Mouse (Mus musculus) intestine, embryonic 16.5 days (tissue): ENCODE data around the gene Ino80b. TPM values are rescaled to one million over a fixed set of nuclear protein-coding genes. Genes with fewer than 3 reads are reported as not detected.

Experiments
- ATAC-seq: fragments of 200-750 bp; cut with Nextera tagmentation; 2 replicates; pipeline ENCODE4 v1.8.0; 2017; ENCODE audit warnings: moderate TSS enrichment, moderate library complexity
- H3K27ac ChIP-seq: fragments of 300-500 bp; sonication (generic); 2 replicates; pipeline ENCODE4 v1.5.1; 2014; ENCODE audit warnings: mild to moderate bottlenecking, low read length
- H3K27me3 ChIP-seq: fragments of 300-500 bp; sonication (generic); replicated peaks from 2 replicates; pipeline ENCODE4 v1.6.1; 2014; ENCODE audit warnings: low read length, control low read depth, mixed read lengths; ENCODE audit not compliant: control insufficient read depth, insufficient read depth
- H3K36me3 ChIP-seq: fragments of 300-500 bp; sonication (generic); 2 replicates; pipeline ENCODE4 v1.6.1; 2014; ENCODE audit warnings: low read length, control low read depth; ENCODE audit not compliant: control insufficient read depth, insufficient read depth
- H3K4me1 ChIP-seq: fragments of 300-500 bp; sonication (generic); 2 replicates; pipeline ENCODE4 v1.6.1; 2014; ENCODE audit warnings: low read length, control low read depth, mixed read lengths; ENCODE audit not compliant: control insufficient read depth, insufficient read depth
- H3K4me2 ChIP-seq: fragments of 300-500 bp; sonication (generic); 2 replicates; pipeline ENCODE4 v1.6.1; 2014; ENCODE audit warnings: low read depth, low read length, control low read depth
- H3K4me3 ChIP-seq: fragments of 300-500 bp; sonication (generic); 2 replicates; pipeline ENCODE4 v1.5.1; 2014; ENCODE audit warnings: mild to moderate bottlenecking, low read length
- H3K9ac ChIP-seq: fragments of 300-500 bp; sonication (generic); 2 replicates; pipeline ENCODE4 v1.6.1; 2014; ENCODE audit warnings: low read depth, low read length
- H3K9me3 ChIP-seq: fragments of 300-500 bp; sonication (generic); 2 replicates; pipeline ENCODE4 v1.6.1; 2016; ENCODE audit warnings: low read length, control low read depth; ENCODE audit not compliant: control insufficient read depth
- WGBS: fragments of 180-500 bp; shearing (Covaris S2); extraction: QIAGEN DNeasy Blood & Tissue Kit; methylation state at CpG from one replicate; pipeline ENCODE4 v1.1.7; 2014; 5-methylcytosine and 5-hydroxymethylcytosine counted together
- polyA plus RNA-seq: library from polyadenylated mRNA; unstranded; fragments of >200 nt; fragmentation: Nextera tagmentation; extraction: Ambion mirVana; gene quantifications from 2 replicates; pipeline ENCODE4 v1.2.1, GENCODE M21; 2015

The Ino80b gene
- polyA plus RNA-seq, 1 experiment from 2014 or later: 8.2 TPM

DNA sequence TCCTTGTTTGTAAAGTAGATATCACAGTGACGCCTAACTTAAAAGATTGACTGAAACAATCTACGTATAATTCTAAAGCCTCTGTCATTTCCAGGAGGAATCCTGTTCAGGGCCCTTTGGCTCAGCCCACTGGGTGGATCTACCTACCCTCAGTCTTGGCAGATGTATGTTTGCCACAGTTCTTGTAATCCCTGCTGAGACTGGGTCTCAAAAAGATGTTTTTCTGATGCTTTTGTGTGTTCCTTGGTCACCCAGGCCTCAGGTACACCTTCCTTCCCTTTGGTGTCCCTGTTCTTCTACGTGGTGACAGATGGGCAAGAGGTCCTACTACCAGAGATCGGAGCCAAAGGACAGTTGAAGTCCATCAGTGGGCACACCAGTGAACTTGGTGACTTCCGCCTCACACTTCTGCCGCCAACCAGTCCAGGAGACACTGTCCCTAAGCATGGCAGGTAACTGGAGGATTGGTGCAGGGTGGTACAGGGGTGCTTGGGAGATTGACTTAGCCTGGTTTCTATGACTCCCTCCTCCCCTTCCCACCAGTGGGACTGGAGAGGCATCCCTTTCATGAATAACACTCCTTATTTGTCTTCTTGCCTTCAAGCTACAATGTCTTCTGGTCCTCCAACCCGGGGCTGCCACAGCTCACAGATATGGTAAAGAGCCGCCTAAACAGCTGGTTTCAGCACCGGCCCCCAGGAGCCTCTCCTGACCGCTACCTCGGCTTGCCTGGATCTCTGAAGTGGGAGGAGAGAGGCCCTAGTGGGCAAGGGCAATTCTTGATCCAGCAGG, 8.7 kb downstream of the Ino80b start:
- H3K9me3 ChIP-seq: no peaks in the 10 kb centered on the region
- no peaks in the 10 kb centered on the region; the same call in 1 of the 2 replicates for H3K36me3 ChIP-seq
- H3K4me2 ChIP-seq: peak overlapping the region; percentile 88
- H3K4me3 ChIP-seq: peak overlapping the region; percentile 85
- ATAC-seq: no peak
- no peaks in the 10 kb centered on the region for H3K27me3 ChIP-seq
- WGBS: 71% methylated on average over 11 of the region's 11 CpGs
- H3K4me1 ChIP-seq: peaks cover 25% of the 10 kb centered on the region
- peak overlapping the region; percentile 72 for H3K27ac ChIP-seq
- H3K9ac ChIP-seq: peak overlapping the region; percentile 92

DNA sequence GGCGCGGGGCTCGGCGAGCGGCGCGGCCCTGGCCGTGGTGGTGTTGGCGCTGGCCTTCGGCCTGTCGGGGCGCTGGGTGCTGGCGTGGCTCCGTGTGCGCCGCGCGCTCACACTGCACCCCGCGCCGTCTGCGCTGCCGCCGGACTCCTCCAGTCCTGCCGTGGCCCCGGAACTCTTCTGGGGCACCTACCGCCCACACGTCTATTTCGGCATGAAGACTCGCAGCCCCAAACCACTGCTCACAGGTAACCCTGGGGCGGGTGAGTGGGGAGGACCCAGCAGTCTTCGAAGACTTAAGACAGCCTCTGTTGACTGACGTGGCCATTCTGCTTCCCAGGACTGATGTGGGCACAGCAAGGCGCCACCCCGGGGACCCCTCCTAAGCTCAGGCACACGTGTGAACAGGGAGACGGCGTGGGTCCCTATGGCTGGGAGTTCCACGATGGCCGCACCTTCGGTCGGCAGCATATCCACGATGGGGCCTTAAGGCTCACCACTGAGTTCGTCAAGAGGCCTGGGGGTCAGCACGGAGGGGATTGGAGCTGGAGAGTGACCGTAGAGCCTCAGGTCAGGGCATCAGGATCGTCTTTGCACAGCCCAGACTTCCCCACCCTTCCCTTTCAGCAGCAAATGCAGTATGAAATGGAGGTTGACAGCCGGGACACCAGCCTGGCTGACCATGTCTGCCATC, 9.4 kb downstream of the Ino80b start:
- ATAC-seq: peak; percentile 70
- Histone ChIP-seq H3K27ac (peak overlapping the region; percentile 72), H3K4me1 (peaks cover 25% of the 10 kb centered on the region), H3K4me3 (peak overlapping the region; percentile 85), H3K36me3 (no peaks in the 10 kb centered on the region; the same call in 1 of the 2 replicates), H3K9me3 (no peaks in the 10 kb centered on the region), H3K9ac (peak overlapping the region; percentile 92), H3K4me2 (peak overlapping the region; percentile 88), H3K27me3 (no peaks in the 10 kb centered on the region)
- WGBS: under 1% methylated on average over 46 of the region's 48 CpGs

DNA sequence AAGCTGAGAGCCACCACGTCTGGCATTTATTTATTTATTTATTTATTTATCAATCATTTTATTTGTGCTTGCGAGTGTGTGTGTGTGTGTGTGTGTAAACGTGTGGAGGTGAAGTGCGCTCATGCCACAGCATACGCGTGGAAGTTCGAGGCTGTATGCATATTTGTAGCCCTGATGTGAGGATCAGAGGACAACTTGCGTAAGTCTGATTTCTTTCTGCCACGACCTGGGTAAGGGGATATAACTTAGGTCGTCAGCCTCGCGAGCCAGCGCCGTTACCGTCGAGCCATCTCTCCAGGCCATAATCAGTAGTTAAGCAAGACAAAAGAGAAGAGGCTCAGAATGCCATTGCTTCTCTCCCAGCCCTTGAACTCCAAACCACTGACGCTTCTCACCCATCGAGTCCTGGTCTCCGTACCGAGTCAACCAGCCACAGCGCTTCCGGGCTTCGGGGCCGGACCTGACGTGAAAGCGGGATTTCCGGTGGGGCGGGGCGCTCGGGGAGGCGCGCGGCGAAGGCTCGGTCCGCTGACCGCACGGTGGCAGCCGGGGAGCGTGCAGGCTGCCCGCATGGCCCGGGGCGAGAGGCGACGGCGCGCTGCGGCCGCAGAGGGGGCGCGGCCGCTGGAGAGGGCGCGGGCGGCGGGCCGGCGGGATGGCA, 10.1 kb downstream of the Ino80b start, which contains the start of gene Mogs:
Gene Mogs, plus strand, starts transcription at position 486 of the 661 bp plus-strand sequence.
- H3K9me3 ChIP-seq: no peaks in the 10 kb centered on the region
- peak within 1 kb of the TSS; percentile 85 for H3K4me3 ChIP-seq
- peak within 1 kb of the TSS; percentile 88 for H3K4me2 ChIP-seq
- peak; percentile 92 for ATAC-seq
- H3K36me3 ChIP-seq: no peaks in the 10 kb centered on the region; the same call in 1 of the 2 replicates
- WGBS: 1% methylated on average over 44 of the region's 58 CpGs
- H3K27ac ChIP-seq: peak within 1 kb of the TSS; percentile 87
- peaks cover 21% of the 10 kb centered on the region for H3K4me1 ChIP-seq
- H3K27me3 ChIP-seq: no peaks in the 10 kb centered on the region
- peak within 1 kb of the TSS; percentile 92 for H3K9ac ChIP-seq

DNA sequence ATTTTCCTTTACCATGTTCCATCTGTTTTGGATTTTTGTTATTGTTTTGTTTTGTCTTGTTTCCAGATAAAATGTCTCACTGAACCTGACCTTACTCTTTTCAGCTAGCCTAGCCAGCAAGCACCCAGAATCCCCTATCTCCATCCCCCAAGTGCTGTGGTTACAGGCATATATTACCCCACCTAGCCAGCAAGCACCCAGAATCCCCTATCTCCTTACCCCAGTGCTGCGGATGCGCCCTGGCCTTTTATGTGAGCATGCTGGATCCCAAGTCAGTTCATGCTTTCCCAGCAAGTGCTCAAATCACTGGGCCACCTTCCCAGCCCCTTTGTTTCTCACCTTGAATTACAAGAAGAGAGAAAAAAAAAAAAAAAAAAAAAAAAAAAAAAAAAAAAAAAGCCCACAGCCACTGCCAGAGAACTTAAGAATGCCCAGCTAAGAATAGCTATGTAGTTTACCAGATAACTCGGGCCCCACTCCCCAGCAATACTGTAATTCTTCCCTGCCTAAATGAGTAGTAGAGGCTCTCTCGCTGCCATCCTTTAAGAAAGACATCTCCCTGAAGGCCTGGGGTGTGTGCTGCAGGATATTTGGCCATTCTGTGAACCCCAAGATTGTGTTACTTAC, 13.6 kb downstream of the Ino80b start:
- H3K9ac ChIP-seq: no peak overlapping the region

DNA sequence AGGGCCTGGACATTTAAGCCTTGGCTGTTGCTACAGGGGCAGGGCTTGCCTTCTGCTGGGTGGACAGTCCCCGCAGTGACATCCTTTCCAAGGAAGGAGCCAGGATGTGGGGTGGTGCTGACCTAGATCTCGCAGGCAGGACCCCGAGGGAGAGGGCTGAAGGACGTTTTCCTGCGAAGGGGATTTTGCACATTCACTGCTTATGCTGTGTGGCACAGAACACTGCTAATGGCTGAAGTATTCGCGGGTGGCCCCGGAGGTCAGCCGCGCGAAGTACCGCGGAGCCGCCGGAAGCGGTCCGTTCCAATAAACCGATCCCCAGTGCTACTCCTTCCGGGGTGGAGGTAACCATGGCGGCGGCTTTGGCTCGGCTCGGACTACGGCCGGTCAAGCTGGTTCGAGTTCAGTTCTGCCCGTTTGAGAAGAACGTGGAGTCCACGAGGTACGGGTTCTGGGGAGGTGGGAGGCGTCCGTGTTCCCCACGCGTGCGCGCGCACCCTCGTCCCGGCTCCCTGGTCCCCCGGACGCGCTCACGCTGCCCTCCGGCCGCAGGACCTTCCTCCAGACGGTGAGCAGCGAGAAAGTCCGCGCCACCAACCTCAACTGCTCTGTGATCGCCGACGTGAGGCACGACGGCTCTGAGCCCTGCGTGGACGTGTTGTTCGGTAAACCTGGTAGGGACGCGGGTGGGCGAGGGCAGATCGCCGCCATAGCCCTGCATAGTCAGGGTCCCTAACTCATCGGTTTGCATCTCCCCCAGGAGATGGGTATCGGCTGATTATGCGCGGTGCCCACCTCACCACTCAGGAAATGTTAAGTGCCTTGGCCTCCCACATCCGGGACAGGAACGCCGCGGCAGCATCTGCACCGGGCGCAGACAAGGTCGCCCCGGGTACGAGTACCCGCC, 16.2 kb downstream of the Ino80b start, which contains the start of gene Mrpl53:
Gene Mrpl53, plus strand, starts transcription at position 279 of the 907 bp plus-strand sequence.
- under 1% methylated on average over 76 of the region's 76 CpGs for WGBS
- H3K9ac ChIP-seq: peak within 1 kb of the TSS; percentile 97
- peak within 1 kb of the TSS; percentile 85 for H3K27ac ChIP-seq

More for the DNA sequence above, 13.6 kb downstream of the Ino80b start:
- WGBS: 93% methylated on average over 4 of the region's 4 CpGs
- Histone ChIP-seq H3K27ac (no peak overlapping the region), H3K36me3 (no peaks in the 10 kb centered on the region), H3K4me1 (peaks cover 29% of the 10 kb centered on the region), H3K4me2 (no peak overlapping the region), H3K4me3 (no peak overlapping the region), H3K9me3 (no peaks in the 10 kb centered on the region), H3K27me3 (no peaks in the 10 kb centered on the region)
- ATAC-seq: no peak

DNA sequence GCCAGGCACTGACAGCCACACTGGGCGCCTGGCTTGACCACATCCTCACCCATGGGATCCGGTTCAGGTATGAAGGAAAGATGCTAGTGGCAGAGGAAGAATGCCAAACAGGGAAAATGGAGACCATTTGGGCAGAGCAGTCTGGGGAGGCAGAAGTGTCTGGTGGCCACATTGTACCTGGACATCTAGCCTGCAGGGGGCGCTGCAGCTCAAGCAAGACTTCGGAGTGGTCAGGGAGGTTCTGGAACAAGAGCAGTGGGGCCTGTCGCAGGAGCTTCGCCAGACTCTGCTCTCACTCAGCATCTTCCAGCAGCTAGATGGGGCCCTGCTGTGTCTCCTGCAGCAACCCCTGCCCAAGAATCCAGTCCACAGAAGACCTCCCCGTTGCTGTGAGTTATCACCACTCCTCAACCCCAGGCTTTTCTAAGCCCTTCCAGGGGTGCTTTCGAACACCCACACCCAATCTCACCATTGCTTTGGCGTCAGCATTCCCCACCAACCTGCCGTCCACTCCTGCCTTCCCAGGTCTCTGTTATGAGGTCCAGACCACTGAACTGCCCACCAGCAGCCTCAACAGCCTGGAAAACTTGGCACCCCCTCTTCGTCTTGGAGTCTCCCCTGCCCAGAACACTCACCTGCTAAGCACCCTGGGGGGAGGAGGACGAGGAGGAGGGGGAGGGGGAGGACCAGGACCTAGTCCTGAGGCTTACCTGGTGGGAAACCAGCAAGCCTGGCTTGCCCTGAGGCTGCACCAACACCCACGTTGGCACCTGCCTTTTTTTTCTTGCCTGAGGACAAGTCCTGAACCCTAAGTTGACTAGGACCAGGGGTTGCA, 17.4 kb downstream of the Ino80b start:
- H3K9ac ChIP-seq: 0 out of 2 replicates have a peak overlapping the region, but pooled peaks have one; percentile 97
- 38% methylated on average over 13 of the region's 13 CpGs for WGBS
- H3K27ac ChIP-seq: no peak overlapping the region
- no peaks in the 10 kb centered on the region for H3K9me3 ChIP-seq
- peak overlapping the region; percentile 78 for H3K4me2 ChIP-seq
- ATAC-seq: peak; percentile 7; the same call in 1 of the 2 replicates
- no peaks in the 10 kb centered on the region for H3K36me3 ChIP-seq
- H3K4me1 ChIP-seq: peaks cover 25% of the 10 kb centered on the region
- no peaks in the 10 kb centered on the region for H3K27me3 ChIP-seq
- H3K4me3 ChIP-seq: peak overlapping the region; percentile 95

More for the DNA sequence above, 16.2 kb downstream of the Ino80b start, which contains the start of gene Mrpl53:
- H3K4me1 ChIP-seq: peaks cover 16% of the 10 kb centered on the region
- H3K9me3 ChIP-seq: no peaks in the 10 kb centered on the region
- H3K4me3 ChIP-seq: peak within 1 kb of the TSS; percentile 95
- no peaks in the 10 kb centered on the region for H3K27me3 ChIP-seq
- peak; percentile 90 for ATAC-seq
- H3K36me3 ChIP-seq: no peaks in the 10 kb centered on the region
- peak within 1 kb of the TSS; percentile 78 for H3K4me2 ChIP-seq

DNA sequence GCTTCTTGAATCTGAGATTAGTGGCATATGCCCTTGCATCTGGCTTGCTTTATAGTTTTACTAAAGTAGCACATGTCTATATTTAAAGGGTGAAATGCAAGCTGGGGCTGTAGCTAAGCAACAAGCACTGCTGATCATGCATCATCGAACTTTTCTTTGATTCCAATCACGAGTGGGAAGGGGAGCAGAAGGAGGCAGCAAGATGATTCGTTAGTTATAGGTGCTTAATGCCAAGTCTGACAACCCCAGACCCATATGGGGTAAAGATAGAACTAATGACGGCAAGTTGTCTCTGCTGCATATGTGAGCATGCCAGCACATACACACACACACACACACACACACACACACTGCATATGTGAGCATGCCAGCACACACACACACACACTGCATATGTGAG, 21.1 kb downstream of the Ino80b start:
- H3K36me3 ChIP-seq: no peaks in the 10 kb centered on the region
- peaks cover 27% of the 10 kb centered on the region for H3K4me1 ChIP-seq
- 74% methylated on average over 4 of the region's 4 CpGs for WGBS

More for the DNA sequence above, 21.1 kb downstream of the Ino80b start:
- ATAC-seq: no peak
- no peaks in the 10 kb centered on the region for H3K27me3 ChIP-seq
- no peak overlapping the region for H3K4me2 ChIP-seq
- no peak overlapping the region for H3K27ac ChIP-seq
- H3K9me3 ChIP-seq: no peaks in the 10 kb centered on the region
- no peak overlapping the region for H3K4me3 ChIP-seq
- H3K9ac ChIP-seq: no peak overlapping the region
